Mouse (Mus musculus): ENCODE data around the gene Tmc4. TPM values are rescaled to one million over a fixed set of nuclear protein-coding genes. Genes with fewer than 3 reads are reported as not detected.

Tmc4 gene
- polyA plus RNA-seq, 1 experiment from 2014 or later: 5.2 TPM

GRCm38 (mm10) chr7:3685400-3686187 lies 8.2 kb upstream of the Tmc4 start:
- H3K27me3 ChIP-seq: no peaks in the 10 kb centered on the region
- peaks cover 20% of the 10 kb centered on the region for H3K4me1 ChIP-seq (replicated peaks)
- no peak for ATAC-seq (ENCODE audit: low FRiP score, low read depth)
- no peak overlapping the region for H3K4me3 ChIP-seq
- WGBS: 79% methylated on average over 31 of the region's 31 CpGs
- H3K4me2 ChIP-seq: no peak overlapping the region
- no peaks in the 10 kb centered on the region for H3K9me3 ChIP-seq
- no peak overlapping the region for H3K9ac ChIP-seq
- H3K27ac ChIP-seq (replicated peaks): peak overlapping the region; percentile 76
- peaks cover 29% of the 10 kb centered on the region for H3K36me3 ChIP-seq

- WGBS: 63% methylated on average over 8 of the region's 8 CpGs
- 0 out of 2 replicates have a peak overlapping the region, but pooled peaks have one; percentile 3 for H3K9ac ChIP-seq
- H3K27me3 ChIP-seq: no peaks in the 10 kb centered on the region
- peaks cover 20% of the 10 kb centered on the region for H3K4me1 ChIP-seq (replicated peaks)
- ATAC-seq (ENCODE audit: low FRiP score, low read depth): 0 out of 2 replicates have a peak, but pooled peaks have one; percentile 4
- H3K27ac ChIP-seq (replicated peaks): peak overlapping the region; percentile 76
- no peaks in the 10 kb centered on the region for H3K9me3 ChIP-seq
- no peak overlapping the region for H3K4me2 ChIP-seq
- peaks cover 30% of the 10 kb centered on the region for H3K36me3 ChIP-seq
- H3K4me3 ChIP-seq: no peak overlapping the region
Observed at GRCm38 (mm10) chr7:3684698-3685097, 7.3 kb upstream of the Tmc4 start.

- WGBS: 43% methylated on average over 10 of the region's 10 CpGs
Observed at GRCm38 (mm10) chr7:3683908-3684550, 6.7 kb upstream of the Tmc4 start.

GRCm38 (mm10) chr7:3676371-3676770 lies 982 bp downstream of the Tmc4 start:
- Histone ChIP-seq H3K27me3 (no peaks in the 10 kb centered on the region), H3K4me3 (no peak overlapping the region), H3K36me3 (peaks cover 13% of the 10 kb centered on the region; the same call in 1 of the 2 replicates), H3K4me1 (replicated peaks) (no peaks in the 10 kb centered on the region), H3K4me2 (no peak overlapping the region), H3K9me3 (no peaks in the 10 kb centered on the region), H3K9ac (no peak overlapping the region), H3K27ac (replicated peaks) (no peak overlapping the region)
- no peak for ATAC-seq (ENCODE audit: low FRiP score, low read depth)
- 87% methylated on average over 12 of the region's 12 CpGs for WGBS

More at GRCm38 (mm10) chr7:3683908-3684550, 6.7 kb upstream of the Tmc4 start:
- peak overlapping the region; percentile 76 for H3K27ac ChIP-seq (replicated peaks)
- H3K27me3 ChIP-seq: no peaks in the 10 kb centered on the region
- H3K4me2 ChIP-seq: 0 out of 2 replicates have a peak overlapping the region, but pooled peaks have one; percentile 13
- no peak overlapping the region for H3K4me3 ChIP-seq
- H3K9me3 ChIP-seq: no peaks in the 10 kb centered on the region
- 0 out of 2 replicates have a peak overlapping the region, but pooled peaks have one; percentile 3 for H3K9ac ChIP-seq
- peaks cover 30% of the 10 kb centered on the region for H3K36me3 ChIP-seq
- ATAC-seq (ENCODE audit: low FRiP score, low read depth): peak; percentile 73
- peaks cover 20% of the 10 kb centered on the region for H3K4me1 ChIP-seq (replicated peaks)

- H3K4me3 ChIP-seq: no peak overlapping the region
- 79% methylated on average over 3 of the region's 3 CpGs for WGBS
- no peak for ATAC-seq (ENCODE audit: low FRiP score, low read depth)
Observed at GRCm38 (mm10) chr7:3675228-3675548, 2.2 kb downstream of the Tmc4 start.

GRCm38 (mm10) chr7:3674507-3675227 lies 2.7 kb downstream of the Tmc4 start:
- 68% methylated on average over 10 of the region's 10 CpGs for WGBS
- H3K27me3 ChIP-seq: no peaks in the 10 kb centered on the region
- peak; percentile 87 for ATAC-seq (ENCODE audit: low FRiP score, low read depth)

More at GRCm38 (mm10) chr7:3675228-3675548, 2.2 kb downstream of the Tmc4 start:
- Histone ChIP-seq H3K27ac (replicated peaks) (no peak overlapping the region), H3K36me3 (peaks cover 11% of the 10 kb centered on the region; the same call in 1 of the 2 replicates), H3K9me3 (no peaks in the 10 kb centered on the region), H3K27me3 (no peaks in the 10 kb centered on the region), H3K4me1 (replicated peaks) (no peaks in the 10 kb centered on the region), H3K9ac (no peak overlapping the region), H3K4me2 (no peak overlapping the region)

GRCm38 (mm10) chr7:3666921-3667391 lies 10.4 kb downstream of the Tmc4 start:
- no peak for ATAC-seq (ENCODE audit: low FRiP score, low read depth)
- 24% methylated on average over 14 of the region's 14 CpGs for WGBS
- H3K4me3 ChIP-seq: no peak overlapping the region
- no peak overlapping the region for H3K9ac ChIP-seq
- H3K27ac ChIP-seq (replicated peaks): no peak overlapping the region
- peaks cover 7% of the 10 kb centered on the region; the same call in 1 of the 2 replicates for H3K36me3 ChIP-seq
- no peaks in the 10 kb centered on the region for H3K9me3 ChIP-seq
- H3K4me2 ChIP-seq: no peak overlapping the region; the same call in 1 of the 2 replicates
- no peaks in the 10 kb centered on the region for H3K27me3 ChIP-seq
- peaks cover 15% of the 10 kb centered on the region for H3K4me1 ChIP-seq (replicated peaks)

More at GRCm38 (mm10) chr7:3674507-3675227, 2.7 kb downstream of the Tmc4 start:
- H3K4me1 ChIP-seq (replicated peaks): no peaks in the 10 kb centered on the region
- H3K27ac ChIP-seq (replicated peaks): no peak overlapping the region
- H3K36me3 ChIP-seq: 0 out of 2 replicates have a peak, but pooled peaks cover 9% of the 10 kb centered on the region
- H3K4me3 ChIP-seq: no peak overlapping the region
- no peak overlapping the region for H3K9ac ChIP-seq
- H3K9me3 ChIP-seq: no peaks in the 10 kb centered on the region
- H3K4me2 ChIP-seq: no peak overlapping the region

GRCm38 (mm10) chr7:3665215-3666114 lies 11.9 kb downstream of the Tmc4 start, which contains the start of gene Leng1:
Leng1 (minus strand) TSS chr7:3665840.
- no peaks in the 10 kb centered on the region for H3K27me3 ChIP-seq
- peaks cover 15% of the 10 kb centered on the region for H3K4me1 ChIP-seq (replicated peaks)
- peaks cover 21% of the 10 kb centered on the region for H3K36me3 ChIP-seq
- 5% methylated on average over 45 of the region's 45 CpGs for WGBS
- peak within 1 kb of the TSS; percentile 77 for H3K4me2 ChIP-seq
- H3K9ac ChIP-seq: peak within 1 kb of the TSS; percentile 57
- H3K9me3 ChIP-seq: no peaks in the 10 kb centered on the region
- peak; percentile 99 for ATAC-seq (ENCODE audit: low FRiP score, low read depth)
- peak within 1 kb of the TSS; percentile 81 for H3K27ac ChIP-seq (replicated peaks)
- peak within 1 kb of the TSS; percentile 59 for H3K4me3 ChIP-seq

- peaks cover 29% of the 10 kb centered on the region for H3K36me3 ChIP-seq
- peak; percentile 4 for ATAC-seq (ENCODE audit: low FRiP score, low read depth)
- no peaks in the 10 kb centered on the region for H3K27me3 ChIP-seq
- peak overlapping the region; percentile 57 for H3K9ac ChIP-seq
- no peaks in the 10 kb centered on the region for H3K9me3 ChIP-seq
- H3K27ac ChIP-seq (replicated peaks): peak overlapping the region; percentile 81
- WGBS: 28% methylated on average over 15 of the region's 15 CpGs
- H3K4me3 ChIP-seq: peak overlapping the region; percentile 59
- peaks cover 15% of the 10 kb centered on the region for H3K4me1 ChIP-seq (replicated peaks)
- peak overlapping the region; percentile 77 for H3K4me2 ChIP-seq
Observed at GRCm38 (mm10) chr7:3664524-3665214, 12.7 kb downstream of the Tmc4 start.

GRCm38 (mm10) chr7:3658578-3658977 lies 18.8 kb downstream of the Tmc4 start:
- Histone ChIP-seq H3K4me3 (no peak overlapping the region), H3K27me3 (no peaks in the 10 kb centered on the region), H3K36me3 (peaks cover 89% of the 10 kb centered on the region), H3K27ac (replicated peaks) (no peak overlapping the region), H3K4me1 (replicated peaks) (peaks cover 4% of the 10 kb centered on the region), H3K9me3 (no peaks in the 10 kb centered on the region), H3K4me2 (no peak overlapping the region), H3K9ac (no peak overlapping the region)
- WGBS: 96% methylated on average over 14 of the region's 14 CpGs
- ATAC-seq (ENCODE audit: low FRiP score, low read depth): no peak

Data from hindbrain, embryonic 15.5 days (tissue).